Mouse (Mus musculus): Measurements from ENCODE around the gene Tgfa.

GRCm38 (mm10) chr6:86252176-86253125 is 57.4 kb downstream of the Tgfa start:
- TF ChIP-seq CTCF (conservative IDR thresholded peaks at IDR 0.05; ENCODE audit: low read length): no peak
- no peak for TF ChIP-seq NANOG (IDR thresholded peaks at IDR 0.05; ENCODE audit: borderline replicate concordance, low read length)

Data from E14TG2a.4 (cell line).